22 mouse cellular contexts compared by ENCODE assay signal in the genomic region with DNA sequence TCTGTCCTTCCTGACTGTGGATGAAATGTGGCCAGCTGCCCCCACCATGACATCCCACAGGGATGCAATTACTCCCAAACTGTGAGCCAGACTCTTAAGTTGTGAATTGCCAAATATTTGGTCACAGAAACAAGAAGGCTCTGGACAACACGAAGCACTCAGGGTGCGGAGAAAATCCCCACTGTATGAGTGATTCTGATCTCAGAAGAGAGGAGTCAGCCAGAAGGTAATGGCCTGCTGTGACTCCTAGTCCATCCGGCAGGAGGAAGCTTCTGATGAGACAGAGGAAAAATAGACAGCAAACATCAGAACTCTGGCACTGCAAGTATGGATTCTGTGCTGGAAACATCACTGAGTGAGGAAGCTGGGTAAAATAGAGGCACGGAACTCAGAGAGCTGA.
DNase-seq lines count a peak whose midpoint lies in the region; TF ChIP-seq lines count a peak whose summit lies in the region.
"Had no signal": no experiment of that assay in that cellular context is flagged by ENCODE, and none has a peak within 500 bp of the region (broad histone marks: within the 10 kb centered on the region; RNA-seq: fewer than 3 reads in every experiment).

No protein-coding gene starts in this region.

- H3K27ac ChIP-seq in gastrocnemius, adult 2 months: no peak overlapping the region
- H3K27ac ChIP-seq: embryonic facial prominence, embryonic 13.5 days; embryonic facial prominence, embryonic 15.5 days; forebrain, embryonic 10.5 days; forebrain, embryonic 12.5 days had no signal

- no peak overlapping the region for H3K4me3 ChIP-seq in gastrocnemius, adult 2 months
- H3K4me3 ChIP-seq: embryonic facial prominence, embryonic 13.5 days; embryonic facial prominence, embryonic 15.5 days; erythroblast, embryonic 14.5 days; forebrain, embryonic 10.5 days; forebrain, embryonic 12.5 days had no signal

- intact Hi-C loops in gastrocnemius, adult 2 months (cut with DNase I): no loop called here
- intact Hi-C loops in heart, postnatal 25 days (cut with DNase I): no loop called here
- intact Hi-C loops in heart, postnatal 36 days (cut with DNase I): no loop called here

- TF ChIP-seq CTCF in gastrocnemius, adult 2 months (IDR thresholded peaks at IDR 0.05): no peak

- peak; percentile 4 for DNase-seq in gastrocnemius, adult 18-20 months (ENCODE audit: low spot score)
- DNase-seq in gastrocnemius, adult 2 months: no peak
- peak; percentile 6 to 9 for DNase-seq in heart, adult 18-20 months
- DNase-seq in heart, postnatal 25 days (ENCODE audit: low spot score): no peak
- DNase-seq in heart, adult 9 months (ENCODE audit: low spot score in 2 of 2): peak; percentile 10 to 22
- no peak for DNase-seq in heart, postnatal 36 days
- peak; percentile 20 for DNase-seq in skeletal muscle tissue, adult 2 months (ENCODE audit: low read depth, low spot score)
- no peak for DNase-seq in lung, postnatal 4 days
- DNase-seq: adrenal gland, adult 8-10 months; adrenal gland, postnatal 14 days; B cell, adult 2 months; cerebellum, adult 11 months; cerebellum, adult 18-20 months; cerebellum, adult 8-10 months; cerebellum, adult 9-11 months; cerebellum, postnatal 36 days; embryo, embryonic 11 days had no signal

Comparison
In these comparisons a context has a peak if more than half of its experiments do, and no peak if none do; other contexts are left out.
1. DNase-seq: peak in gastrocnemius, adult 18-20 months (single experiment), heart, adult 18-20 months (2 of 2), heart, adult 9 months (2 of 2) and skeletal muscle tissue, adult 2 months (single experiment); none in gastrocnemius, adult 2 months (single experiment), heart, postnatal 25 days (single experiment), heart, postnatal 36 days (0 of 2) and lung, postnatal 4 days (0 of 2).